Comparison of ENCODE assay signal across 13 mouse cellular contexts in genomic region chr11:50403367-50404014, GRCm38 (mm10). TPM values are rescaled to one million over a fixed set of nuclear protein-coding genes. Genes with fewer than 3 reads are reported as not detected.
A peak's percentile ranks its signal among the peaks of the same experiment; 100 is the strongest.
DNase-seq lines count a peak whose midpoint lies in the region; ATAC-seq lines count a peak whose summit lies in the region.
"Had no signal": no experiment of that assay in that cellular context is flagged by ENCODE, and none has a peak within 500 bp of the region (broad histone marks: within the 10 kb centered on the region; RNA-seq: fewer than 3 reads in every experiment).

No protein-coding gene starts in this region.

- peaks cover 20% of the 10 kb centered on the region for H3K4me1 ChIP-seq in heart, embryonic 13.5 days
- H3K4me1 ChIP-seq in midbrain, embryonic 11.5 days (ENCODE audit: control insufficient read depth, insufficient read depth, low read length) = no peaks in the 10 kb centered on the region
- H3K4me1 ChIP-seq in liver, embryonic 12.5 days = no peaks in the 10 kb centered on the region
- H3K4me1 ChIP-seq: neural tube, embryonic 12.5 days had no signal

- DNase-seq in gastrocnemius, adult 18-20 months (ENCODE audit: low spot score) = peak; percentile 29
- no peak for DNase-seq in gastrocnemius, postnatal 4 days (ENCODE audit: low spot score in 2 of 2)
- peak; percentile 26 for DNase-seq in right cerebral cortex, postnatal 14 days
- no peak for DNase-seq in right cerebral cortex, adult 18-20 months
- DNase-seq in testis, postnatal 10 days (ENCODE audit: low spot score) = peak; percentile 78
- DNase-seq in midbrain, embryonic 11.5 days (ENCODE audit: low spot score, missing footprints) = no peak
- DNase-seq: B cell, adult 2 months; thymus, postnatal 25 days had no signal

- WGBS in heart, embryonic 13.5 days = 46% methylated on average over 10 of the region's 10 CpGs
- 88% methylated on average over 10 of the region's 10 CpGs for WGBS in midbrain, embryonic 11.5 days
- 78% methylated on average over 10 of the region's 10 CpGs for WGBS in liver, embryonic 12.5 days (ENCODE audit: insufficient replicate concordance)

- ATAC-seq in heart, embryonic 13.5 days (ENCODE audit: extremely low read depth, insufficient number of reproducible peaks, low FRiP score, low TSS enrichment) = no peak
- ATAC-seq in midbrain, embryonic 11.5 days (ENCODE audit: low FRiP score) = no peak
- no peak for ATAC-seq in liver, embryonic 12.5 days

- H3K36me3 ChIP-seq in heart, embryonic 13.5 days = peaks cover 73% of the 10 kb centered on the region
- H3K36me3 ChIP-seq in midbrain, embryonic 11.5 days (ENCODE audit: control insufficient read depth, insufficient read depth, low read length) = peaks cover 6% of the 10 kb centered on the region
- H3K36me3 ChIP-seq in liver, embryonic 12.5 days = peaks cover 47% of the 10 kb centered on the region

- no peak overlapping the region for H3K4me3 ChIP-seq in heart, embryonic 13.5 days
- H3K4me3 ChIP-seq in midbrain, embryonic 11.5 days (ENCODE audit: low read depth, low read length) = no peak overlapping the region
- no peak overlapping the region for H3K4me3 ChIP-seq in liver, embryonic 12.5 days
- H3K4me3 ChIP-seq: neural tube, embryonic 12.5 days had no signal

- H3K9ac ChIP-seq in heart, embryonic 13.5 days = peak overlapping the region; percentile 24; the same call in 1 of the 2 replicates
- H3K9ac ChIP-seq in midbrain, embryonic 11.5 days (ENCODE audit: low read length) = no peak overlapping the region
- no peak overlapping the region for H3K9ac ChIP-seq in liver, embryonic 12.5 days
- H3K9ac ChIP-seq: neural tube, embryonic 12.5 days had no signal

- peak overlapping the region; percentile 6 for H3K4me2 ChIP-seq in heart, embryonic 13.5 days
- H3K4me2 ChIP-seq in midbrain, embryonic 11.5 days = no peak overlapping the region
- H3K4me2 ChIP-seq in liver, embryonic 12.5 days = no peak overlapping the region
- H3K4me2 ChIP-seq: neural tube, embryonic 12.5 days had no signal

- no peaks in the 10 kb centered on the region for H3K9me3 ChIP-seq in heart, embryonic 13.5 days
- H3K9me3 ChIP-seq in midbrain, embryonic 11.5 days (ENCODE audit: control insufficient read depth, low read length) = no peaks in the 10 kb centered on the region
- no peaks in the 10 kb centered on the region for H3K9me3 ChIP-seq in liver, embryonic 12.5 days (replicated peaks)
- H3K9me3 ChIP-seq: neural tube, embryonic 12.5 days had no signal

- H3K27me3 ChIP-seq in heart, embryonic 13.5 days (replicated peaks) = no peaks in the 10 kb centered on the region
- no peaks in the 10 kb centered on the region for H3K27me3 ChIP-seq in midbrain, embryonic 11.5 days (ENCODE audit: control insufficient read depth, insufficient read depth, low read length)
- no peaks in the 10 kb centered on the region for H3K27me3 ChIP-seq in liver, embryonic 12.5 days (replicated peaks)
- H3K27me3 ChIP-seq: neural tube, embryonic 12.5 days had no signal

- H3K27ac ChIP-seq in heart, embryonic 13.5 days (replicated peaks) = peak overlapping the region; percentile 80
- H3K27ac ChIP-seq in midbrain, embryonic 11.5 days (ENCODE audit: low read depth, low read length) = no peak overlapping the region
- H3K27ac ChIP-seq in liver, embryonic 12.5 days = no peak overlapping the region
- H3K27ac ChIP-seq: neural tube, embryonic 12.5 days had no signal

RNA-seq across cellular contexts. Expression of gene Hnrnph1, which starts 26.7 kb away (rescaled TPM):
- total RNA-seq in gastrocnemius, adult 18-20 months (2021) = 10 to 100 TPM; 74.6 to 98.6 TPM
- total RNA-seq in gastrocnemius, postnatal 4 days (2021) = 100 to 1,000 TPM; 217 to 271 TPM
- 232 and 238 TPM in 2 replicates for polyA plus RNA-seq in heart, embryonic 13.5 days (2015; fragmentation: Nextera tagmentation; extraction: Ambion mirVana)
- polyA plus RNA-seq in midbrain, embryonic 11.5 days (2014; fragmentation: Nextera tagmentation; extraction: Ambion mirVana) = 848 and 902 TPM in 2 replicates
- polyA plus RNA-seq in liver, embryonic 12.5 days (2016; fragmentation: Nextera tagmentation; extraction: Ambion mirVana) = 160 TPM in 2 replicates

RNA-seq across cellular contexts. Expression of gene Rufy1, which starts 27.4 kb away (rescaled TPM):
- 10 to 100 TPM; 23.6 to 25.9 TPM for total RNA-seq in gastrocnemius, adult 18-20 months (2021)
- 10 to 100 TPM; 22.3 to 23.5 TPM for total RNA-seq in gastrocnemius, postnatal 4 days (2021)
- 19.5 and 22.2 TPM in 2 replicates for polyA plus RNA-seq in heart, embryonic 13.5 days (2015; fragmentation: Nextera tagmentation; extraction: Ambion mirVana)
- polyA plus RNA-seq in midbrain, embryonic 11.5 days (2014; fragmentation: Nextera tagmentation; extraction: Ambion mirVana) = 24.7 and 27.3 TPM in 2 replicates
- polyA plus RNA-seq in liver, embryonic 12.5 days (2016; fragmentation: Nextera tagmentation; extraction: Ambion mirVana) = 12.0 and 12.8 TPM in 2 replicates

RNA-seq across cellular contexts. Expression of gene Cby3, which starts 49.2 kb away (rescaled TPM):
- not detected for total RNA-seq in gastrocnemius, adult 18-20 months (2021)
- not detected for total RNA-seq in gastrocnemius, postnatal 4 days (2021)
- not detected in 2 replicates for polyA plus RNA-seq in heart, embryonic 13.5 days (2015; fragmentation: Nextera tagmentation; extraction: Ambion mirVana)
- polyA plus RNA-seq in midbrain, embryonic 11.5 days (2014; fragmentation: Nextera tagmentation; extraction: Ambion mirVana) = not detected in 2 replicates
- 0.18 TPM in 1 of 2 replicates, not detected in the other for polyA plus RNA-seq in liver, embryonic 12.5 days (2016; fragmentation: Nextera tagmentation; extraction: Ambion mirVana)
- total RNA-seq: adrenal gland, postnatal 4 days; liver, adult 2 months had no signal
- polyA plus RNA-seq: liver, adult 2 months; neural tube, embryonic 12.5 days had no signal

Comparison
In these comparisons a context has a peak if more than half of its experiments do, and no peak if none do; other contexts are left out.
1. DNase-seq: peak in gastrocnemius, adult 18-20 months (single experiment), right cerebral cortex, postnatal 14 days (single experiment) and testis, postnatal 10 days (single experiment); none in gastrocnemius, postnatal 4 days (0 of 2), right cerebral cortex, adult 18-20 months (single experiment) and midbrain, embryonic 11.5 days (single experiment).